Mouse (Mus musculus): ENCODE data around the gene Galnt7.

DNA sequence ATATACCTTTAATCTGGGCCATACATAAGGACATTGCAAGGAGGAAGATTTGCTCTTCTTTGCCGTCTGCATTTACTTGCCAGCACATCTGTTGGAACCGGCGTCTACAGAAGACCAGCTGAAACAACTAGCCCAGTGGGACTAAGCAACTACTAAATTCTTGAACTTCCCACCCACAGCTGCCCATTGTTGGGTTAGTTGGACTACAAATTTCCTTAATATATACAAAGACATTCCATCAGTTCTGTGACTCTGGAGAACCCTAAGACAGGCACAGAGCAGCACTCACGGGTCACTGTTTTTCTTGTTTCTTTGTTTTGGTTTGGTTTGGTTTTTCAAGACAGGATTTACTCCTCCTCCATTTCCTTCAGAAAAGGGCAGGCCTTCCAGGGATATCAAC lies 172.2 kb downstream of the Galnt7 start:
- TF ChIP-seq CTCF (IDR thresholded peaks at IDR 0.05; ENCODE audit: low read depth) (no peak), EP300 (IDR thresholded peaks at IDR 0.05; ENCODE audit: low read depth) (no peak)
